ENCODE assay signal across 8 mouse cellular contexts in genomic region chr19:6275740-6276389, GRCm38 (mm10). TPM values are rescaled to one million over a fixed set of nuclear protein-coding genes. Genes with fewer than 3 reads are reported as not detected.
DNase-seq lines count a peak whose midpoint lies in the region; ATAC-seq and TF ChIP-seq lines count a peak whose summit lies in the region.

No protein-coding gene starts in this region.

- in situ Hi-C loops in CH12.LX (cut with MboI; ENCODE audit: low pct_ligation_motif_present, low pct_unique_long_range_greater_than_20kb, low sequenced_read_pairs) = no loop called here

- TF ChIP-seq RAD21 in CH12.LX (IDR thresholded peaks at IDR 0.05; ENCODE audit: low read depth, low read length) = no peak; the same call in 1 of the 2 replicates

- H3K4me2 ChIP-seq in CH12.LX (ENCODE audit: insufficient read depth, low read depth, poor library complexity, severe bottlenecking) (peak overlapping the region; percentile 78), myocyte (ENCODE audit: low read depth) (peak overlapping the region; percentile 89)
- peak overlapping the region; percentile 86 for H3K4me2 ChIP-seq in forebrain, embryonic 15.5 days (replicated peaks)
- H3K4me2 ChIP-seq in limb, embryonic 15.5 days = peak overlapping the region; percentile 97

- H3K9ac ChIP-seq in CH12.LX (ENCODE audit: insufficient read depth, low read depth) = peak overlapping the region; percentile 87
- H3K9ac ChIP-seq in forebrain, embryonic 15.5 days (replicated peaks) = peak overlapping the region; percentile 61
- peak overlapping the region; percentile 47; the same call in 1 of the 2 replicates for H3K9ac ChIP-seq in limb, embryonic 15.5 days

- dilution Hi-C loops in CH12.LX (cut with MboI; ENCODE audit: extremely low pct_ligation_motif_present, extremely low pct_unique_long_range_greater_than_20kb, low sequenced_read_pairs) = no loop called here

- H3K9me3 ChIP-seq in CH12.LX (replicated peaks; ENCODE audit: low read length) = no peaks in the 10 kb centered on the region
- no peaks in the 10 kb centered on the region for H3K9me3 ChIP-seq in forebrain, embryonic 15.5 days
- no peaks in the 10 kb centered on the region for H3K9me3 ChIP-seq in limb, embryonic 15.5 days

- peak overlapping the region; percentile 53 to 99 (median 74) for H3K4me3 ChIP-seq in CH12.LX (replicated peaks in 1 of 3; ENCODE audit: low read depth in 2 of 3, low read length in 2 of 3, poor library complexity in 1 of 3)
- peak overlapping the region; percentile 69 for H3K4me3 ChIP-seq in forebrain, embryonic 15.5 days
- H3K4me3 ChIP-seq in limb, embryonic 15.5 days = peak overlapping the region; percentile 85
- H3K4me3 ChIP-seq in myocyte = peak overlapping the region; percentile 97

- no peak for ATAC-seq in forebrain, embryonic 15.5 days (replicated peaks)
- ATAC-seq in limb, embryonic 15.5 days (ENCODE audit: insufficient number of reproducible peaks, low FRiP score, low TSS enrichment, low read depth) = no peak

- peak; percentile 90 for TF ChIP-seq EP300 in CH12.LX (IDR thresholded peaks at IDR 0.05; ENCODE audit: low read length)

- H3K36me3 ChIP-seq in CH12.LX (replicated peaks in 1 of 2; ENCODE audit: control insufficient read depth in 1 of 2, insufficient read depth in 1 of 2, low read length in 1 of 2) (peaks cover 27 to 29% of the 10 kb centered on the region in 2 experiments), myocyte (ENCODE audit: control insufficient read depth, insufficient read depth) (peaks cover 11% of the 10 kb centered on the region)
- peaks cover 5% of the 10 kb centered on the region; the same call in 1 of the 2 replicates for H3K36me3 ChIP-seq in forebrain, embryonic 15.5 days
- peaks cover 16% of the 10 kb centered on the region for H3K36me3 ChIP-seq in limb, embryonic 15.5 days

- no peaks in the 10 kb centered on the region for H3K27me3 ChIP-seq in CH12.LX (replicated peaks)
- no peaks in the 10 kb centered on the region for H3K27me3 ChIP-seq in forebrain, embryonic 15.5 days
- no peaks in the 10 kb centered on the region for H3K27me3 ChIP-seq in limb, embryonic 15.5 days
- no peaks in the 10 kb centered on the region for H3K27me3 ChIP-seq in myocyte (ENCODE audit: control insufficient read depth, insufficient read depth, insufficient read length)

- H3K27ac ChIP-seq in CH12.LX (ENCODE audit: insufficient read depth, low read depth) = peak overlapping the region; percentile 90
- H3K27ac ChIP-seq in forebrain, embryonic 15.5 days (replicated peaks) = peak overlapping the region; percentile 68
- H3K27ac ChIP-seq in limb, embryonic 15.5 days = peak overlapping the region; percentile 90

- H3K79me2 ChIP-seq in CH12.LX (replicated peaks; ENCODE audit: control insufficient read depth, extremely low read depth, insufficient read depth, poor library complexity, severe bottlenecking) (peaks cover 47% of the 10 kb centered on the region), myocyte (ENCODE audit: control insufficient read depth, insufficient read depth) (peaks cover 36% of the 10 kb centered on the region)

- peak; percentile 1; the same call in 1 of the 2 replicates for TF ChIP-seq POLR2A in CH12.LX (IDR thresholded peaks at IDR 0.05; ENCODE audit: low read depth, low read length)
- TF ChIP-seq POLR2A in myocyte (IDR thresholded peaks at IDR 0.05; ENCODE audit: insufficient read length, low read depth) = no peak

- peaks cover 14 to 41% of the 10 kb centered on the region in 2 experiments for H3K4me1 ChIP-seq in CH12.LX (ENCODE audit: control insufficient read depth in 1 of 2, insufficient read depth in 2 of 2)
- peaks cover 36% of the 10 kb centered on the region for H3K4me1 ChIP-seq in forebrain, embryonic 15.5 days
- H3K4me1 ChIP-seq in limb, embryonic 15.5 days = peaks cover 51% of the 10 kb centered on the region

- peak overlapping the region; percentile 84 for H3ac ChIP-seq in myocyte (ENCODE audit: control insufficient read depth, insufficient read length)

- peak; percentile 32 for DNase-seq in embryo, embryonic 10 days (ENCODE audit: low spot score)
- no peak for DNase-seq in embryo, embryonic 10.5 days (ENCODE audit: low spot score)
- peak; percentile 81 for DNase-seq in CH12.LX (ENCODE audit: extremely low read depth)
- DNase-seq in right cerebral cortex, postnatal 10 days (ENCODE audit: low spot score in 2 of 2) = no peak
- no peak for DNase-seq in layer of hippocampus, adult 9-10 months (ENCODE audit: low spot score)

- peak in 1 of 2 experiments; percentile 39; a peak in 2 of 4 replicates for TF ChIP-seq CTCF in CH12.LX (conservative IDR thresholded peaks at IDR 0.05 in 1 of 2, IDR thresholded peaks at IDR 0.05 in 1 of 2; ENCODE audit: low read depth in 2 of 2, low read length in 2 of 2)

- 9% methylated on average over 15 of the region's 15 CpGs for WGBS in forebrain, embryonic 15.5 days
- 7% methylated on average over 15 of the region's 15 CpGs for WGBS in limb, embryonic 15.5 days

TF ChIP-seq in CH12.LX, 34 proteins besides CTCF, POLR2A, EP300 and RAD21 (continues in another document):
- 0 out of 2 replicates have a peak, but pooled peaks have one; percentile 11 for TF ChIP-seq MAFK (IDR thresholded peaks at IDR 0.05; ENCODE audit: insufficient replicate concordance, low read length)
- TF ChIP-seq ZNF384 (IDR thresholded peaks at IDR 0.05; ENCODE audit: low read depth, low read length) = no peak
- TF ChIP-seq JUN (IDR thresholded peaks at IDR 0.05; ENCODE audit: insufficient read depth, low read depth, low read length) = no peak; the same call in 1 of the 2 replicates
- TF ChIP-seq POLR2AphosphoS2 (IDR thresholded peaks at IDR 0.05; ENCODE audit: low read depth, low read length) = no peak
- no peak; the same call in 1 of the 2 replicates for TF ChIP-seq MYC (IDR thresholded peaks at IDR 0.05; ENCODE audit: low read depth, low read length)
- no peak for TF ChIP-seq CHD1 (IDR thresholded peaks at IDR 0.05; ENCODE audit: low read depth, low read length)
- TF ChIP-seq CHD2 (IDR thresholded peaks at IDR 0.05; ENCODE audit: low read length) = no peak
- no peak for TF ChIP-seq ZC3H11A (IDR thresholded peaks at IDR 0.05; ENCODE audit: low read depth, low read length)
- TF ChIP-seq GABPA (IDR thresholded peaks at IDR 0.05; ENCODE audit: insufficient replicate concordance, low read depth, low read length) = no peak
- no peak for TF ChIP-seq MXI1 (IDR thresholded peaks at IDR 0.05; ENCODE audit: low read depth, low read length)

TF ChIP-seq in myocyte, 11 proteins besides CTCF, POLR2A, EP300 and RAD21:
- no peak for TF ChIP-seq USF1 (IDR thresholded peaks at IDR 0.05; ENCODE audit: low read depth)
- no peak for TF ChIP-seq E2F4 (IDR thresholded peaks at IDR 0.05; ENCODE audit: insufficient read depth)
- TF ChIP-seq CEBPB (IDR thresholded peaks at IDR 0.05; ENCODE audit: insufficient read depth, poor library complexity, severe bottlenecking) = no peak
- TF ChIP-seq MAX (IDR thresholded peaks at IDR 0.05; ENCODE audit: low read depth) = no peak
- no peak for TF ChIP-seq TCF3 (IDR thresholded peaks at IDR 0.05; ENCODE audit: insufficient read length, low read depth)
- TF ChIP-seq POLR2AphosphoS2 (IDR thresholded peaks at IDR 0.05; ENCODE audit: insufficient read length, low read depth) = no peak
- TF ChIP-seq TCF12 (IDR thresholded peaks at IDR 0.05; ENCODE audit: insufficient read depth, poor library complexity, severe bottlenecking) = no peak
- TF ChIP-seq MYOG (IDR thresholded peaks at IDR 0.05; ENCODE audit: control insufficient read depth in 1 of 3, insufficient read depth in 1 of 3, insufficient read length in 2 of 3, low read depth in 2 of 3) = no peak
- TF ChIP-seq SRF (IDR thresholded peaks at IDR 0.05; ENCODE audit: control insufficient read depth, insufficient read length, low read depth) = no peak
- TF ChIP-seq REST (IDR thresholded peaks at IDR 0.05; ENCODE audit: insufficient read depth, insufficient read length) = no peak
- TF ChIP-seq MYOD1 (IDR thresholded peaks at IDR 0.05; ENCODE audit: control insufficient read depth in 1 of 3, insufficient read length in 2 of 3, low read depth in 2 of 3) = no peak
TF ChIP-seq in myocyte: peak in this region for 0.

RNA-seq across cellular contexts. Expression of gene Ehd1, which starts 0.7 kb away (rescaled TPM):
- 231 and 400 TPM in 2 replicates for total RNA-seq in CH12.LX (2012; rRNA removed)
- total RNA-seq in CH12.LX (2014; rRNA removed) = 97.4 and 131 TPM in 2 replicates
- 245 and 301 TPM in 2 replicates for polyA plus RNA-seq in CH12.LX (2012; ENCODE audit: insufficient read length, low read depth)
- polyA plus RNA-seq in forebrain, embryonic 15.5 days (2015; fragmentation: Nextera tagmentation; extraction: Ambion mirVana) = 88.1 TPM in 2 replicates
- polyA plus RNA-seq in limb, embryonic 15.5 days (2015; fragmentation: Nextera tagmentation; extraction: Ambion mirVana) = 93.6 and 103 TPM in 2 replicates
- 433 TPM for polyA plus RNA-seq in myocyte (2012; fragmentation: generic; extraction: Trizol)

RNA-seq across cellular contexts. Expression of gene Cdc42bpg, which starts 30.4 kb away (rescaled TPM):
- total RNA-seq in CH12.LX (2012; rRNA removed) (4.1 and 4.2 TPM in 2 replicates), CH12.LX (2014; rRNA removed) (0.65 and 0.79 TPM in 2 replicates)
- polyA plus RNA-seq in CH12.LX (2012; ENCODE audit: insufficient read length, low read depth) (2.3 and 2.6 TPM in 2 replicates), myocyte (2012; fragmentation: generic; extraction: Trizol) (10.0 TPM)
- polyA plus RNA-seq in forebrain, embryonic 15.5 days (2015; fragmentation: Nextera tagmentation; extraction: Ambion mirVana) = 0.31 and 0.67 TPM in 2 replicates
- polyA plus RNA-seq in limb, embryonic 15.5 days (2015; fragmentation: Nextera tagmentation; extraction: Ambion mirVana) = 1.4 and 2.0 TPM in 2 replicates

RNA-seq across cellular contexts. Expression of gene Atg2a, which starts 34.4 kb away (rescaled TPM):
- total RNA-seq in CH12.LX (2012; rRNA removed) (9.5 and 10.0 TPM in 2 replicates), CH12.LX (2014; rRNA removed) (2.3 and 2.8 TPM in 2 replicates)
- polyA plus RNA-seq in CH12.LX (2012; ENCODE audit: insufficient read length, low read depth) (9.4 and 13.9 TPM in 2 replicates), myocyte (2012; fragmentation: generic; extraction: Trizol) (15.2 TPM)
- 9.7 and 10.1 TPM in 2 replicates for polyA plus RNA-seq in forebrain, embryonic 15.5 days (2015; fragmentation: Nextera tagmentation; extraction: Ambion mirVana)
- polyA plus RNA-seq in limb, embryonic 15.5 days (2015; fragmentation: Nextera tagmentation; extraction: Ambion mirVana) = 8.6 and 9.0 TPM in 2 replicates

RNA-seq across cellular contexts. Expression of gene Ppp2r5b, which starts 40.2 kb away (rescaled TPM):
- total RNA-seq in CH12.LX (2012; rRNA removed) = 7.8 and 9.8 TPM in 2 replicates
- total RNA-seq in CH12.LX (2014; rRNA removed) = 2.8 and 3.0 TPM in 2 replicates
- 3.4 and 4.1 TPM in 2 replicates for polyA plus RNA-seq in CH12.LX (2012; ENCODE audit: insufficient read length, low read depth)
- polyA plus RNA-seq in forebrain, embryonic 15.5 days (2015; fragmentation: Nextera tagmentation; extraction: Ambion mirVana) = 95.5 and 98.5 TPM in 2 replicates
- 26.1 and 30.0 TPM in 2 replicates for polyA plus RNA-seq in limb, embryonic 15.5 days (2015; fragmentation: Nextera tagmentation; extraction: Ambion mirVana)
- polyA plus RNA-seq in myocyte (2012; fragmentation: generic; extraction: Trizol) = 51.4 TPM

RNA-seq across cellular contexts. Expression of gene Gpha2, which starts 49.7 kb away (rescaled TPM):
- total RNA-seq in CH12.LX (2012; rRNA removed) = not detected in 2 replicates
- not detected in 2 replicates for total RNA-seq in CH12.LX (2014; rRNA removed)
- polyA plus RNA-seq in CH12.LX (2012; ENCODE audit: insufficient read length, low read depth) = not detected in 2 replicates
- not detected in 2 replicates for polyA plus RNA-seq in forebrain, embryonic 15.5 days (2015; fragmentation: Nextera tagmentation; extraction: Ambion mirVana)
- polyA plus RNA-seq in limb, embryonic 15.5 days (2015; fragmentation: Nextera tagmentation; extraction: Ambion mirVana) = 1.8 and 2.1 TPM in 2 replicates
- 0.40 TPM for polyA plus RNA-seq in myocyte (2012; fragmentation: generic; extraction: Trizol)

Comparison
In these comparisons a context has a peak if more than half of its experiments do, and no peak if none do; other contexts are left out.
1. DNase-seq: peak in embryo, embryonic 10 days (single experiment) and CH12.LX (single experiment); none in embryo, embryonic 10.5 days (single experiment), right cerebral cortex, postnatal 10 days (0 of 2) and layer of hippocampus, adult 9-10 months (single experiment).
2. Peak in every context shown above with its lines, with median percentiles within 50 percentile points of each other: H3K27ac ChIP-seq, H3K4me2 ChIP-seq, H3K4me3 ChIP-seq and H3K9ac ChIP-seq.